Mouse (Mus musculus) telencephalon, adult 2 months (tissue): ENCODE measurements at regions not wholly inside any gene's neighbourhood (a gene's known extent, or its start where the extent isn't known, plus 50 kb on each side); places are given as distances from the start of the nearest gene placed in this dataset.

Experiments used
- DNase-seq: peaks from one replicate; pipeline ENCODE4 v3.0.0-alpha.2; 2011; ENCODE audit warnings: low read depth, low spot score

GRCm38 (mm10) chr6:14298167-14298566 lies 426.8 kb upstream of the 2610001J05Rik start:
- no peak for DNase-seq

GRCm38 (mm10) chr6:14297428-14297827 lies 426.1 kb upstream of the 2610001J05Rik start:
- no peak for DNase-seq

- no peak for DNase-seq
Observed at GRCm38 (mm10) chr6:14290843-14291242, 419.5 kb upstream of the 2610001J05Rik start.

- no peak for DNase-seq
Observed at GRCm38 (mm10) chr6:14281476-14281875, 410.2 kb upstream of the 2610001J05Rik start.

- no peak for DNase-seq
Observed at GRCm38 (mm10) chr6:14261941-14262340, 390.6 kb upstream of the 2610001J05Rik start.

- no peak for DNase-seq
Observed at GRCm38 (mm10) chr6:14240331-14240730, 369.0 kb upstream of the 2610001J05Rik start.

- peak; percentile 54 for DNase-seq
Observed at GRCm38 (mm10) chr6:14239151-14239550, 367.8 kb upstream of the 2610001J05Rik start.

GRCm38 (mm10) chr6:14230823-14231222 lies 359.5 kb upstream of the 2610001J05Rik start:
- no peak for DNase-seq

- DNase-seq: peak; percentile 17
Observed at GRCm38 (mm10) chr6:14207509-14207908, 336.2 kb upstream of the 2610001J05Rik start.

- no peak for DNase-seq
Observed at GRCm38 (mm10) chr6:14197107-14197506, 325.8 kb upstream of the 2610001J05Rik start.

GRCm38 (mm10) chr6:14195351-14195750 lies 324.0 kb upstream of the 2610001J05Rik start:
- no peak for DNase-seq

GRCm38 (mm10) chr6:14191387-14192023 lies 320.2 kb upstream of the 2610001J05Rik start:
- DNase-seq: no peak

GRCm38 (mm10) chr6:14185921-14186420 lies 314.7 kb upstream of the 2610001J05Rik start:
- DNase-seq: peak; percentile 58

- DNase-seq: no peak
Observed at GRCm38 (mm10) chr6:14147370-14147769, 276.1 kb upstream of the 2610001J05Rik start.

GRCm38 (mm10) chr6:14146394-14146793 lies 275.1 kb upstream of the 2610001J05Rik start:
- peak; percentile 19 for DNase-seq

GRCm38 (mm10) chr6:14142107-14142751 lies 270.9 kb upstream of the 2610001J05Rik start:
- no peak for DNase-seq

GRCm38 (mm10) chr6:14130392-14131144 lies 259.2 kb upstream of the 2610001J05Rik start:
- no peak for DNase-seq

GRCm38 (mm10) chr6:14129394-14129793 lies 258.1 kb upstream of the 2610001J05Rik start:
- DNase-seq: no peak

- DNase-seq: no peak
Observed at GRCm38 (mm10) chr6:14122311-14122710, 251.0 kb upstream of the 2610001J05Rik start.

GRCm38 (mm10) chr6:14121479-14121878 lies 250.2 kb upstream of the 2610001J05Rik start:
- no peak for DNase-seq

GRCm38 (mm10) chr6:14094907-14095306 lies 223.6 kb upstream of the 2610001J05Rik start:
- no peak for DNase-seq

- DNase-seq: no peak
Observed at GRCm38 (mm10) chr6:14081884-14082283, 210.6 kb upstream of the 2610001J05Rik start.
